Mouse (Mus musculus) layer of hippocampus, adult 2 months (tissue): Measurements from ENCODE around the gene Hcfc1. TPM values are rescaled to one million over a fixed set of nuclear protein-coding genes. Genes with fewer than 3 reads are reported as not detected.

Experiments used
- DNase-seq, 2 experiments: peaks; one replicate each; pipeline ENCODE4 v3.0.0; 2022; ENCODE audit warnings: low spot score in 2 of 2
- H3K27ac ChIP-seq: fragments of 200-600 bp; 2 replicates; pipeline ENCODE4 v1.8.1; 2022
- H3K4me3 ChIP-seq: fragments of 200-600 bp; 2 replicates; pipeline ENCODE4 v1.8.1; 2022; ENCODE audit warnings: mild to moderate bottlenecking
- CTCF ChIP-seq: fragments of 200-600 bp; conservative IDR thresholded peaks from 2 replicates; pipeline ENCODE4 v1.8.1; 2022; ENCODE audit warnings: antibody characterized with exemption, mild to moderate bottlenecking, moderate library complexity
- total RNA-seq, 2 experiments: library from RNA; stranded (reverse); gene quantifications; 2 replicates each; pipeline ENCODE4 v1.2.3; 2021

Hcfc1 gene
- total RNA-seq, 2 experiments from 2014 or later, result 76.4 to 79.2 TPM

DNA sequence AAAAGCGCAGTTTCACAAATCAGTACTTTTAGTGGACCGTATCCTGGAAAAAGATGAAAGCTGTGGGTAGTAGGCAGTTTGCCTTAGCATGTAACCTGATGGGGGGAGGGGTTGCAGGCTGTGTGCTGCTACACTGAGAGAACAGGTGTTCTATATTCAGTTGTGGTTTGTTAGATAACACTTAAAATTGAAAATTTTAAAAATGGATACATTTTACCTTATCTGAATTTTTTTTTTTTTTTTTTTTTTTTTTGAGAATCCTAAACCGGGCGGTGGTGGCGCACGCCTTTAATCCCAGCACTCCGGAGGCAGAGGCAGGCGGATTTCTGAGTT lies 43.6 kb downstream of the Hcfc1 start:
- no peak for DNase-seq
- H3K4me3 ChIP-seq, result peak overlapping the region; percentile 72
- TF ChIP-seq CTCF, result no peak
- 0 out of 2 replicates have a peak overlapping the region, but pooled peaks have one; percentile 89 for H3K27ac ChIP-seq

DNA sequence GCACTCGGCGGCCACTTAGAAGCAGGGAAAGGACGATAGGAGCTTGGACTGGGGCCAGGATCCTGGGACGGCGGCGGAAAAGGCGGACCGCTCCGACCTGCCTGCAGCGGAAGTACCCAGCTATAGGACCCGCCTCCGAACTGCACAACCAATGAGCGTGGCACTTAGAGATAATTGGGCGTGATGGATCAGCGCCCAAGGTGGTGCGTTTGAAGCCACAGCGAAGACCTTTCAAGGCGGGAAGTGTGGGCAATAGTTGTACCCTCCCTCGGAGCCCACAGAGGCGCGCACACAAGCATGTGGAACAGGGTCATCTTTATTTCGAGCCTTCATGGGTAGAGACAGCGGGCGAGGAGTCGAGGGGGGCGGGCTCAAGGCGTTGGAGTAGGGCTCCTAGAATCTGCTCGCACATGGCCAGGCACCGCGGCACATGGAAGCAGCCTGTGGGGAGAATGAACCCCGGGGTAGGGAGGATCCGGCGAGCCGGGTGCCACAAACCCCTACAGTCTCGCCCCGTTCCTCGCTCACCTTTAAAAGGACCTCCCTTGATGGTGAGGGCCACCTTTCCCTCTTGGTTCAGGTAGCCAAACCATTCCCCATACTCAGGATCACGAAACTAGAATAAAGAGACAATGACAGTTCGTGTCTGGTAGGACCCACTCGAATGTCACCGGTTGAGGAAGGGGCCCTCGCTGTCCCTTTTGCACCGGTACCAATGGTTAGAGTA lies 44.2 kb downstream of the Hcfc1 start, which contains the start of the genes Arhgap4 and Naa10:
Gene Arhgap4, minus strand, starts transcription at position 48 of the 727 bp plus-strand sequence.
Gene Naa10, minus strand, starts transcription at position 122 of the 727 bp plus-strand sequence.
- Histone ChIP-seq H3K27ac (peak within 1 kb of the TSS; percentile 89), H3K4me3 (peak within 1 kb of the TSS; percentile 72)
- DNase-seq, result peak; percentile 79 to 86
- no peak for TF ChIP-seq CTCF

DNA sequence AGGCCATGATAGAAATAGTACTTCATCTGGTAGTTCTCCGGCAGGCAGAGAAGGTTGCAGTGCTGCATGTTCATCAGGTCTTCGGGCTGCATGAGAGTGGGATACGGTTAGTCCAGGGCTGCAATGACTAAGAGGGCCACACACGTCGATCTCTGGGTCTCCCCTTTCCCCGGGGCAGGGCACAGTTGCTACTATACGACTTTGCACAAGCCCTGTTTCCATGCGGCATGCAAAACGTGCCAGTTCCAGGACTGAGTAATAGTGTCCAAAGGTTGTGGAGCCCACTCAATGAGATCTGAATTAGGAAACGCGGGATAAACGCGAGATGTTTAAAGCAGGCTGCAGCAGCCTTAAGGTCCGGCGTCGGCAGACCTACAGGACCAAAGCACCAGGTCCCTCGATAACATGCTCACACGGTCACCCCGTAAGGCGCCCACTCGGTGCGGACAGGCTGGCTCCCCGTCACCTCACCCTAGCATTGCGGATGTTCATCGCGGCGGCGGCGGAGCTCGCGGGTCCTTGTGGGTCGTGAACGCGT lies 44.8 kb downstream of the Hcfc1 start:
- H3K27ac ChIP-seq, result peak overlapping the region; percentile 89
- peak overlapping the region; percentile 72 for H3K4me3 ChIP-seq
- TF ChIP-seq CTCF, result no peak
- no peak for DNase-seq

DNA sequence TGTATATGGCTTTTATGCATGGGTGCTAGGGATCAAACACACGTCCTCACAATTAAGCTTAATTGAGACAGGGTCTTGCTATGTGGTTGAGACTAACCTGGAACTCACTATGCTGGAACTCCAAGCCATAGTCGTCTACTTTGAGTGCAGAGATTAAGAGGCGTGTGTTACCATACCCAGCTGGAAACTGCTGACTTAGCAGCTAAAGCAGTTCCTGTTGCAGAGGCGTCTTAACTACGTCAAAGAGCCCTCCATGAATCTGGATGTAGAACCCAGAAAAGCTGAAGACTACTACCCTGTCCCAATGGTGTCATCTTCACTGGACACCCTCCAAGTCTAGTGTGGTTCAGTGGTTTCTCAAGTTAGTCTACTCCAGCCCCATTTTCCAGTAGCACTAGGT lies 47.5 kb downstream of the Hcfc1 start:
- TF ChIP-seq CTCF, result no peak
- no peak for DNase-seq
- no peak overlapping the region for H3K27ac ChIP-seq
- no peak overlapping the region for H3K4me3 ChIP-seq

DNA sequence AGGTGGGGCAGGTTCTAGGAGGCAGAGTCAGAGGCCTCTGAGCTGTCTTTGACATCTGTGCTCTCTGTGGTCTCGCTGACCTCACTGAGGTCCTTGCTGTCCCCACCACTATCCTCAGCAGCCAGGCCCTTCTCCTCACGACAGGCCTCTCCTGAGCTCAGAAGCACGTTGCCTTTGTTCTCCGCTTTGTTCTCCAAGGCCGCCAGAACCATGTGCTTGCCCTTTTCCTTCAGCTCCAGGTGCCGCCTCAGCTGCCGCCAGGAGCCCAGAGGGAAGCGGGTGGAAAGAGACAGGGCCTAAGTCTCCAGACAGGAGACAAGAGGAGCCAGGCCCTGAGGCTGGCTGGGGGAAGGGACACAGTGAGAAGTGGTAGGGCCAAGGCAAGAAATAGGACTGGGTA lies 49.2 kb downstream of the Hcfc1 start:
- no peak overlapping the region for H3K27ac ChIP-seq
- TF ChIP-seq CTCF, result no peak
- no peak for DNase-seq
- no peak overlapping the region for H3K4me3 ChIP-seq

DNA sequence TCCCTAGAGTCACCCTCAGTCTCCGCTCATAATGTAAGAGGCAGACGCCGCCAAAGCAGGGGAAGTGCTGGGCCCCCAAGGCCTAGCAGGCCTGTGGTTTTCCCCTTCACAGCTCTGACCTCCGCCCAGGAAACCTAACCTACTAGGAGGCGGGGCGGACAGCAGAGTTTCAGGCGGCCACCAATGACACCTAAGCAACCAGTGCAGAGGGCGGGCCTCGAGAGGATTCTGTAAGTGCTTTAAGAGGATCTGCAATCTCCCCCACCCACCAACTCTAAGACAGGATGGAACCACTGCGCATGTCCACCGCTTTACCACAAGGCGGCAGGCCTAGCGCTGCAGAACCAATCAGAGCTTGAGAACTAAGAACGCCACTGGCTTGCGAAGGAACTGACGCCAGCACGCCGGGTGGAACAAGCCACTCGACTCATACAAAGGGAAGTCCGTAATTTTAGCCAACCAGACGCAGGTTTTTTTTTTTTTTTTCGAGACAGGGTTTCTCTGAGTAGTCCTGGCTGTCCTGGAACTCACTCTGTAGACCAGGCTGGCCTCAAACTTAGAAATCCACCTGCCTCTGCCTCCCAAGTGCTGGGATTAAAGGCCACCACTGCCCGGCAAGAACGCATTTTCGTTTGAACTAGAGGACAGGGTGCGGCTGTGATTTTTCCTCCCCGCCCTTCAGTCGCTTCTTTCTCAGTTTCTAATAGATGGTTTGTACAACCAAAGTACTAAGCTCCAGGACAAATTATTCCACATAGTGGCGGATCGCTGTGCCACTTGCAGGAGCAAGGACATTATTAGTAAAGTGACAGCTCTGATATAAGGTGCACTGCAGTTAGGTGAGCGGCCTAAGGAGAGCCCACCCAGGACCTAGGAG lies 51.1 kb downstream of the Hcfc1 start:
- TF ChIP-seq CTCF, result peak; percentile 73
- Histone ChIP-seq H3K27ac (peak overlapping the region; percentile 87), H3K4me3 (peak overlapping the region; percentile 50)
- peak; percentile 77 to 88 for DNase-seq

DNA sequence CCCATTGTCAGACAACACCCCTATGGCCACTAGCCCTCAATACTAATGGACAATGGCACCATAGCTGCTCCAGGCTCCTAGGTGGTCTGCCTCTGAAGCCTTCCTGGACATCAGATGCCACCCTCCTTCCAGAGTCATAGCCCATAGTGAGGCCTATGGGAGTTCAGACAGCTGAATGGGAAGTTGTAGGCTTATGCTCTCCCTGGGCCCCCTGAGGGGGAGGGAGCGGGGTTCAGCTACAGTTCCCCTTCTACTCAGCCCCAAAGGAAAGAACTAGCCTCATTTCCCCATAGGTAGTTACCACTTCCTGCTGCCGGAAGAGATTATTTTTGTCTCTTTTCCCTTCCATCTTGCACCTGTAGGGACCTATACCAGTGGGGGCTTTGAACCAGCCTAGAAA lies 54.6 kb downstream of the Hcfc1 start:
- no peak for DNase-seq
- Histone ChIP-seq H3K4me3 (no peak overlapping the region), H3K27ac (no peak overlapping the region)
- TF ChIP-seq CTCF, result no peak

DNA sequence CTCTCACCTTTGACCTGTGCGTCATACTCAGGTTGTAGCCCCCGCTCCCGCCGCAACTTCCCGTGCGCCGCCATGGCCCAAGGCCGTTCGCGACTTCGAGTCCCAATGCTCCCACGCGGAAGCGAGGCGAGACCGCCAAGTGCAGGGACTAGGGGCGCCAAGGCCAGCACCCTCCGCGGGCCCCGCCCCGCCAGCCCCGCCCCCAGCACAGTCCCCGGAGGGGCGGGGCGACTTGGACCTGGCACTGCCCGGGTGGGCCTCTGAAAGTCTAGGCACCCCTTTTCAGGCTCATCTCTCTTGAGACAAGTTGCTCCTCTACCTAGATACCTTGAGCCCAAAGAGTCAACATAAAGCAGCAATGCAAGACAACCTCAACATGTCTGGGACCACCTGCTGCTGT lies 55.0 kb downstream of the Hcfc1 start:
- DNase-seq, result no peak
- no peak overlapping the region for H3K27ac ChIP-seq
- TF ChIP-seq CTCF, result no peak
- no peak overlapping the region for H3K4me3 ChIP-seq

DNA sequence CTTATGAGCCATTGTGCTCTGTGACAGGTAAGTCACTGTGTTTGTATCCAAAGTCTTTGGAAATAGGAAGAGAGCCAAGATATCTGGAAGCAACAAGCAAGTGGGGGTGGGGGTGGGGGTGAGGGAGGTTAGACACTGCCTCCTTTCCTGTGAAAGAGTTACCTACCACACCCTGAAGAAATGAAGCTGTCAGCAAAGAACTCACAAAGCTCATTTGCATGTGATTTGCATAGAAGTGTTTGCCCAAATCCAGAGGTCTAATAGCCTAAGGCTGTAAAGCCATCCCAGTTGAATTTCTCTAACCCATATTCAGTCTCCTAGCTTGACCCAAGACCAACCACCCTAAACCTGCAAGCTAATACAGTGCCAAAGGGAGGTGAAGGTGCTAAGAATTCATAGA lies 55.7 kb downstream of the Hcfc1 start:
- Histone ChIP-seq H3K4me3 (no peak overlapping the region), H3K27ac (no peak overlapping the region)
- TF ChIP-seq CTCF, result no peak
- no peak for DNase-seq

DNA sequence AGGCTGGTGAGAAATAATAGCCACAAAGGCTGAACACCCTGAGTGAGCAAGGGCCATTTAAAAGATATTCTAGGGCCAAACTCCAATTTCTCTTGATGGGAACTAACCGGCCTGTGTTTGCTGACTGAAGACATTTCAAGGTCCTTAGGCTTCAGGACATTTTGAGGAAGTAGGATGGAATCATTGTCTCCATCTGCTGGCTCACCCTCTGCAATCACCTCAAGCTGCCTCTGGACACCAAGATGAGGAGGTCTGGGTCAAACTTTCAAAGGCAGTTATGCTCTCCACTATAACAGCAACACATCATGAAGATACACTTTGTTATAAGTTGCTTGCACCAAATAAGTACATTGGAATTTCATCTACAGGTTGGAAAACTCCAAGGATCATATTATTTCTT lies 56.1 kb downstream of the Hcfc1 start:
- no peak overlapping the region for H3K27ac ChIP-seq
- no peak overlapping the region for H3K4me3 ChIP-seq
- TF ChIP-seq CTCF, result no peak
- no peak for DNase-seq

DNA sequence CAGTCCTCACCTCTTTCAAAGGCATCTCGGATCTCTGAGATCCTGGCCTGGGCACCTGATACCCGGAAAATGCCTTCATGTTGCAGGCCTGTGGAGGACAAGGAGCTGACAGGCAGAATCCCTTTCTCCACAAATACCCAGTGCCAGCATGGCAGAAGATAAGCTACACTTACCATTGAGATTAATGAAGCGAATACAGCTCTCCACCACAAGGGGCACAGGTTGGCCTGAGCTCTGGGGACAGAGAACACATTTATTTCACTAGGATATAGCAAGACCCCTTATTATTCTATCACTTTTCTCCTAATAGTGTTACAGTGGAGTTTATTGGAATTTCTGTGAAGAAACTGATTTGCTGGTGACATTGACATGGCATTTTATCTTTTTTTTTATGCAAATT lies 68.2 kb downstream of the Hcfc1 start:
- TF ChIP-seq CTCF, result peak; percentile 61
- H3K4me3 ChIP-seq, result no peak overlapping the region
- no peak for DNase-seq
- H3K27ac ChIP-seq, result no peak overlapping the region

DNA sequence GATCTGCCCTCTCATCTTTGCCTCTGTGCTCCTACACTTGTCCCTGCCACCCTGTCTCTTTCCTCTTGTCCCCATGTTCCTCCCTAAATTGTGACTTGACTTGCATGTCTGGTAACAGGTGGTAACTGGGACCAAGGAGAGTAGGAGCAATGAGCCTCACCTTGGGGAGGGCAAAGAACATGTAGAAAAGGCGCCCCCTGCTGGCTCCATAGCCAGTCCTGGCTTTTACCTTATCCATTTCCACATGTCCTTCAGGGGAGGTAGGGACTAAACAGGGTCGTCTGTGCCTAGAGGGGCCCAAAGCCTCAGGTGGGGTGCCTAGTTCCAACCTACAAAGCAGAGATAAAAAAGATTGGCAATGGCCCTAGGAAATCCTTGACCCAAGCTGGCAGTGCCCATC lies 70.4 kb downstream of the Hcfc1 start, which contains the start of gene L1cam:
Gene L1cam, minus strand, starts transcription at position 387 of the 400 bp plus-strand sequence.
- Histone ChIP-seq H3K4me3 (no peak within 1 kb of the TSS), H3K27ac (no peak within 1 kb of the TSS)
- peak; percentile 79 for TF ChIP-seq CTCF
- peak in 1 of 2 experiments; percentile 50 for DNase-seq

DNA sequence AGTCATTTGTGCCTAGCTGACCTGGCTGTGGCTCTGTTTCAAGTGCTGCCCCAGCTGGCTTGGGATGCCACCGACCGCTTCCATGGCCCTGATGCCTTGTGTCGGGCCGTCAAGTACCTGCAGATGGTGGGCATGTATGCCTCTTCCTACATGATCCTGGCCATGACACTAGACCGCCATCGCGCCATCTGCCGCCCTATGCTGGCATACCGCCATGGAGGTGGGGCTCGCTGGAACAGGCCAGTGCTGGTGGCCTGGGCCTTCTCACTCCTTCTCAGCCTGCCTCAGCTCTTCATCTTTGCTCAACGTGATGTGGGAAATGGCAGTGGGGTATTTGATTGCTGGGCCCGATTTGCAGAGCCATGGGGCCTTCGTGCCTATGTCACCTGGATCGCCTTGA lies 73.3 kb downstream of the Hcfc1 start:
- no peak for DNase-seq
- TF ChIP-seq CTCF, result no peak
- H3K4me3 ChIP-seq, result no peak overlapping the region
- no peak overlapping the region for H3K27ac ChIP-seq

Other genes starting within 250 kb of the Hcfc1 start
- 10 to 100 TPM; 11.2 to 11.8 TPM for gene Abcd1, start 249.8 kb downstream of the Hcfc1 start, total RNA-seq
- 10 to 100 TPM; 11.2 to 12.1 TPM for gene Plxnb3, start 209.3 kb downstream of the Hcfc1 start, total RNA-seq
- gene Srpk3, start 192.0 kb downstream of the Hcfc1 start, total RNA-seq, result 1 to 10 TPM; 3.9 to 4.3 TPM
- 100 to 1,000 TPM; 207 to 209 TPM for gene Idh3g, start 179.5 kb downstream of the Hcfc1 start, total RNA-seq
- gene Ssr4, start 179.3 kb downstream of the Hcfc1 start, total RNA-seq, result 10 to 100 TPM; 89.1 to 94.1 TPM
- gene Pdzd4, start 141.4 kb downstream of the Hcfc1 start, total RNA-seq, result 100 to 1,000 TPM in 1 of 2 experiments, 10 to 100 TPM in 1; 93.3 to 107 TPM
- not detected for gene Avpr2, start 74.3 kb downstream of the Hcfc1 start, total RNA-seq
- gene L1cam, start 70.3 kb downstream of the Hcfc1 start, total RNA-seq, result 100 to 1,000 TPM; 118 to 139 TPM
- 1 to 10 TPM; 5.3 to 7.2 TPM for gene Arhgap4, start 44.5 kb downstream of the Hcfc1 start, total RNA-seq
- 10 to 100 TPM; 68.0 to 72.0 TPM for gene Naa10, start 44.4 kb downstream of the Hcfc1 start, total RNA-seq
- gene Renbp, start 35.5 kb downstream of the Hcfc1 start, total RNA-seq, result 1 to 10 TPM; 4.5 to 6.2 TPM
- gene Irak1, start 57.6 kb upstream of the Hcfc1 start, total RNA-seq, result 10 to 100 TPM; 59.3 to 62.6 TPM
- 1 to 10 TPM in 1 of 2 experiments, not detected in 1; 1.1 TPM for gene Opn1mw, start 161.1 kb upstream of the Hcfc1 start, total RNA-seq
- 10 to 100 TPM; 90.6 to 94.2 TPM for gene Mecp2, start 169.0 kb upstream of the Hcfc1 start, total RNA-seq
- not detected for gene Tex28, start 201.5 kb upstream of the Hcfc1 start, total RNA-seq
- under 1 TPM in 1 of 2 experiments, not detected in 1; 0.17 TPM for gene Tktl1, start 210.9 kb upstream of the Hcfc1 start, total RNA-seq